Mouse (Mus musculus) C2C12 (cell line): ENCODE measurements around the gene Lta. TPM values are rescaled to one million over a fixed set of nuclear protein-coding genes. Genes with fewer than 3 reads are reported as not detected.

Experiments
- H3K27me3 ChIP-seq: one replicate; pipeline ENCODE4 v1.6.1; 2011; ENCODE audit not compliant: control insufficient read depth, insufficient read depth, insufficient read length
- H3K36me3 ChIP-seq: one replicate; pipeline ENCODE4 v1.6.1; 2011; ENCODE audit not compliant: control insufficient read depth, insufficient read depth
- H3K4me3 ChIP-seq: one replicate; pipeline ENCODE4 v1.5.1; 2011; ENCODE audit warnings: mild to moderate bottlenecking, control low read depth; ENCODE audit not compliant: poor library complexity, insufficient read depth, severe bottlenecking
- H3K79me2 ChIP-seq: one replicate; pipeline ENCODE4 v1.6.1; 2011; ENCODE audit not compliant: control insufficient read depth, insufficient read depth
- H3K79me3 ChIP-seq: one replicate; pipeline ENCODE4 v1.6.1; 2011; ENCODE audit warnings: low read depth, control low read depth
- H3ac ChIP-seq: one replicate; pipeline ENCODE3; 2011; ENCODE audit warnings: low read depth; ENCODE audit not compliant: control insufficient read depth, insufficient read length
- CEBPB ChIP-seq: IDR thresholded peaks from one replicate; pipeline ENCODE4 v1.6.1; 2011; ENCODE audit warnings: low read depth, mild to moderate bottlenecking, control low read depth, moderate library complexity
- CTCF ChIP-seq: IDR thresholded peaks from one replicate; pipeline ENCODE4 v1.5.1; 2011; ENCODE audit not compliant: control insufficient read depth, insufficient read depth, insufficient read length
- FOSL1 ChIP-seq: IDR thresholded peaks from one replicate; pipeline ENCODE4 v1.8.0; 2011; ENCODE audit warnings: mild to moderate bottlenecking, low read length; ENCODE audit not compliant: poor library complexity, insufficient read depth, severe bottlenecking
- MAX ChIP-seq: IDR thresholded peaks from one replicate; pipeline ENCODE4 v1.6.1; 2011; ENCODE audit warnings: mild to moderate bottlenecking, control low read depth
- MYOD1 ChIP-seq: IDR thresholded peaks from one replicate; pipeline ENCODE4 v1.6.1; 2011; ENCODE audit warnings: low read depth; ENCODE audit not compliant: control insufficient read depth, insufficient read length
- MYOG ChIP-seq: IDR thresholded peaks from one replicate; pipeline ENCODE4 v1.6.1; 2011; ENCODE audit not compliant: control insufficient read depth, insufficient read length; ENCODE audit errors: extremely low read depth
- USF1 ChIP-seq: IDR thresholded peaks from one replicate; pipeline ENCODE4 v1.6.1; 2011; ENCODE audit warnings: low read depth, mild to moderate bottlenecking, control low read depth, moderate library complexity
- polyA plus RNA-seq: library from polyadenylated mRNA; unstranded; fragments of >200 nt; fragmentation: generic; extraction: Trizol; gene quantifications from one replicate; pipeline ENCODE4 v1.2.1, GENCODE M21; 2012; ENCODE audit warnings: missing spikeins

Lta gene
- polyA plus RNA-seq, 1 experiment = 0.07 TPM

GRCm38 (mm10) chr17:35224641-35225040 is 19.5 kb upstream of the Lta start:
- no peak overlapping the region for H3K4me3 ChIP-seq
- no peak for TF ChIP-seq MYOG
- no peak overlapping the region for H3ac ChIP-seq
- peaks cover 23% of the 10 kb centered on the region for H3K36me3 ChIP-seq
- H3K79me3 ChIP-seq = peaks cover 2% of the 10 kb centered on the region
- H3K27me3 ChIP-seq = no peaks in the 10 kb centered on the region
- H3K79me2 ChIP-seq = peaks cover 29% of the 10 kb centered on the region

- no peak for TF ChIP-seq MAX
- no peak for TF ChIP-seq FOSL1
- TF ChIP-seq MYOG = no peak
- no peak for TF ChIP-seq MYOD1
- no peak for TF ChIP-seq CEBPB
- no peak for TF ChIP-seq USF1
- Histone ChIP-seq H3K27me3 (no peaks in the 10 kb centered on the region), H3ac (no peak overlapping the region), H3K36me3 (peaks cover 20% of the 10 kb centered on the region), H3K4me3 (no peak overlapping the region), H3K79me3 (peaks cover 2% of the 10 kb centered on the region), H3K79me2 (peaks cover 20% of the 10 kb centered on the region)
Measured at GRCm38 (mm10) chr17:35222299-35222698, 17.1 kb upstream of the Lta start.

DNA sequence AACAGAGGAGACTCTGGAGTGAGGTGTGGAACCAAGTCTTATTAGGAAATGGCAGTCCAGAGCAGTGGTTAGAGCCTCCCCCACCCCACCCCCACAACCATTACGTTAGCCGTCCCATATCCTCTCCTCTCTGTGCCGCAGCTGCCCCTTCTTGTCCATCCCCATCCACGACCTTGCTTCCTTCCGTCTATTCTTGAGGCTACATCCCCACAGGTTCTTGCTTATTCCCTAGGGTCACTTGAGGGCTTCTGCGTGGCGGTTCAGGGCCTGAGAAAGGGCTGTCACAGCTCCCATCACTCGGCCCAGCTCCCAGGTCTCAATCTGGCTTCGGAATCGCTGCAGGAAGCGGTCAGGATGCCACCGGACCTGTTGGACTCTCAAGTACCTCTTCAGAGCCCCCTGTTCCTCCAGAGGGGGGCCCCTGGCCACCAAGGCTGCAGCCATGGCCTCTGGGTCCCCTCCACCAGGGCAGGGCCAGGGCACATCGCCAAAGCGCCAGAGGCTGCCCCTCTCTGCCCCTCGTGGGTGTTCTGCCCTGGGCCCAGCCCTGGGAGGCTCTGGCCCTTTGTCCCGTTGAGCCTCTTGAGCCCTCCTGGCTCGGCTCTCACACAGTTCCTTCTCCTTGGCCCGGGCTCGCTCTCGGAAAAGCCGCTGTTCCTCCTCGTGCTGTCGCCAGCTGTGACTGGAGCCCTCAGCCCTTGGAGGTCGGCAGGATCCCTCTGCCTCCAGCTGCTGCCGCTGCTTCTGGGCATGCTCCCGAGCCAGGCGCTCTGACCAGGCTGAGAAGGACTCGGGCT is 15.2 kb upstream of the Lta start, which contains the start of gene Gm16181:
Gene Gm16181 (plus strand): TSS at position 679 of the 797 bp plus-strand sequence.
- TF ChIP-seq MAX = no peak
- no peak for TF ChIP-seq CEBPB
- TF ChIP-seq MYOG = no peak
- TF ChIP-seq CTCF = no peak
- TF ChIP-seq MYOD1 = no peak
- TF ChIP-seq FOSL1 = no peak
- TF ChIP-seq USF1 = no peak
- Histone ChIP-seq H3K36me3 (peaks cover 20% of the 10 kb centered on the region), H3K4me3 (no peak within 1 kb of the TSS)

GRCm38 (mm10) chr17:35219601-35220041 is 14.5 kb upstream of the Lta start:
- H3ac ChIP-seq = no peak overlapping the region
- H3K4me3 ChIP-seq = no peak overlapping the region
- H3K79me2 ChIP-seq = no peaks in the 10 kb centered on the region
- TF ChIP-seq FOSL1 = no peak
- TF ChIP-seq MYOD1 = no peak
- TF ChIP-seq USF1 = no peak
- TF ChIP-seq MYOG = no peak
- no peak for TF ChIP-seq CTCF
- no peak for TF ChIP-seq CEBPB
- H3K79me3 ChIP-seq = no peaks in the 10 kb centered on the region
- H3K36me3 ChIP-seq = peaks cover 16% of the 10 kb centered on the region
- no peaks in the 10 kb centered on the region for H3K27me3 ChIP-seq

More for the DNA sequence above, 15.2 kb upstream of the Lta start, which contains the start of gene Gm16181:
- Histone ChIP-seq H3K27me3 (no peaks in the 10 kb centered on the region), H3K79me2 (peaks cover 6% of the 10 kb centered on the region), H3ac (no peak within 1 kb of the TSS), H3K79me3 (peaks cover 2% of the 10 kb centered on the region)

DNA sequence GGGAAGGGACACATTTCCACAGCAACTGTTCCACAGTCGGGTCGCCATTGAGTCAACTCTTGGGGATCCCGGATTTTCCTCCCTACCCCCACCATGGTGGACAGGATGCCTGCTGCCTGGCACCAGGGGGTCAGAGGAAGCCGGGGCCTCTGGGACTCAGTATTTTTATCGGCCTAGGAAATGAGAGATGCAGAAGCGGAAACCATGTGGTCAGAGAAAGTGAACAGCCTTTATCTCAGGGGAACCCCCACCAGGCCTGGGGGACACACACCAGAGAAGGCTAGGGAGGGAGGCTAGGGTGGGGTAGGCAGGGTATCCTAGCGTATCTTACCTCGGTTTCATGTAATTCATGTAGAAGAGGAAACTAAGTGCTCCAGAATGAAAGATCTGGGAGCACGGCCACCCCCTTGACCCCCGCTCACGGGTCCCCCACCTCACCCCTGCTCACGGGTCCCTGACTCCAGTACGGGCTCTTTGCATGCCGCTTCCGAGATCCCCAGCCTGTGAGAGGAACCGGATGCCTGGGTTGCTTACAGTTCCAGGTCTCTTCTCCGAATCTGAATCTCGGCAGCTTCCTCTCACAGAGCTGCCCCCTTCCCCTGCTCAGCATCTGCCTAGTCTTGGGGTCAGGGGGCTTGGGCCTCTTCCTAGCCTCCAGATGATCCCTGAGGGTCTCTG is 13.5 kb upstream of the Lta start:
- no peaks in the 10 kb centered on the region for H3K79me2 ChIP-seq
- H3K36me3 ChIP-seq = peaks cover 14% of the 10 kb centered on the region
- no peak overlapping the region for H3ac ChIP-seq
- no peak for TF ChIP-seq CEBPB
- TF ChIP-seq MYOG = no peak
- H3K79me3 ChIP-seq = no peaks in the 10 kb centered on the region
- no peaks in the 10 kb centered on the region for H3K27me3 ChIP-seq
- H3K4me3 ChIP-seq = no peak overlapping the region

- Histone ChIP-seq H3ac (no peak overlapping the region), H3K79me2 (no peaks in the 10 kb centered on the region), H3K27me3 (no peaks in the 10 kb centered on the region), H3K4me3 (no peak overlapping the region), H3K79me3 (no peaks in the 10 kb centered on the region), H3K36me3 (no peaks in the 10 kb centered on the region)
- TF ChIP-seq CTCF (no peak), MYOD1 (no peak), CEBPB (no peak), FOSL1 (no peak), MYOG (no peak), MAX (no peak), USF1 (no peak)
Measured at GRCm38 (mm10) chr17:35213071-35213470, 7.9 kb upstream of the Lta start.
